Mouse (Mus musculus) lung, embryonic 15.5 days (tissue): ENCODE measurements around the gene Rabgap1l. TPM values are rescaled to one million over a fixed set of nuclear protein-coding genes. Genes with fewer than 3 reads are reported as not detected.

ENCODE experiments used
- ATAC-seq: fragments of 200-750 bp; cut with Nextera tagmentation; 2 replicates; pipeline ENCODE4 v1.8.0; 2017; ENCODE audit warnings: moderate number of reproducible peaks, borderline replicate concordance; ENCODE audit not compliant: low FRiP score, low TSS enrichment; ENCODE audit errors: extremely low read depth
- H3K27ac ChIP-seq: fragments of 300-500 bp; sonication (generic); 2 replicates; pipeline ENCODE4 v1.5.1; 2015; ENCODE audit warnings: moderate library complexity, mild to moderate bottlenecking, inconsistent platforms
- H3K27me3 ChIP-seq: fragments of 300-500 bp; sonication (generic); 2 replicates; pipeline ENCODE4 v1.6.1; 2015; ENCODE audit warnings: inconsistent platforms
- H3K36me3 ChIP-seq: fragments of 300-500 bp; sonication (generic); 2 replicates; pipeline ENCODE4 v1.6.1; 2015; ENCODE audit warnings: inconsistent platforms
- H3K4me1 ChIP-seq: fragments of 300-500 bp; sonication (generic); 2 replicates; pipeline ENCODE4 v1.6.1; 2015; ENCODE audit warnings: inconsistent platforms
- H3K4me2 ChIP-seq: fragments of 300-500 bp; sonication (generic); 2 replicates; pipeline ENCODE4 v1.6.1; 2015; ENCODE audit warnings: inconsistent platforms, mild to moderate bottlenecking, moderate library complexity
- H3K4me3 ChIP-seq: fragments of 300-500 bp; sonication (generic); 2 replicates; pipeline ENCODE4 v1.5.1; 2015; ENCODE audit warnings: mild to moderate bottlenecking, inconsistent platforms
- H3K9ac ChIP-seq: fragments of 300-500 bp; sonication (generic); 2 replicates; pipeline ENCODE4 v1.6.1; 2015; ENCODE audit warnings: inconsistent platforms
- H3K9me3 ChIP-seq: fragments of 300-500 bp; sonication (generic); 2 replicates; pipeline ENCODE4 v1.6.1; 2016; ENCODE audit warnings: inconsistent platforms
- WGBS: fragments of 180-500 bp; shearing (Covaris S2); methylation state at CpG from one replicate; pipeline ENCODE4 v1.1.7; 2015; 5-methylcytosine and 5-hydroxymethylcytosine counted together
- polyA plus RNA-seq: library from polyadenylated mRNA; unstranded; fragments of >200 nt; fragmentation: Nextera tagmentation; extraction: Ambion mirVana; gene quantifications from 2 replicates; pipeline ENCODE4 v1.2.1, GENCODE M21; 2015

Gene Rabgap1l
- polyA plus RNA-seq, 1 experiment from 2014 or later: 24.0 TPM

DNA sequence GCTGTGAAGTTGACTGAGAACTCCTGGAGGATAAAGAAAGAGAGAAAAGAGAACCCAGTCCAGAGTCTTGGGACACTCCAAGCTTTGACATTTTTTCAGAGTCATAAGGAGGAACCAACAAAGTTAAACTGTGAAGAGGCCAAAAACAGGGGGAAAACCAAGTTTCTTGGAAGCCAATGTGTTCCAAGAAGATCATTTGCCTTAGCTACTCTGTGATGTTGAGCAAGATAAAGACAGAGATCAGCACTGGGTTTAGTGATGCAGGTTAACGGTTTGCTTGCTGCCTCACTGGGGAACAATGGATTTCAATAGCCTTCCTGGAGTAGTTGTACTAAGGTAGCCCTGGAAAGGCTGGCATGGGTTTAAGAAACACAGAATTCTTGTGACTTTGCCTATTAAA lies 18.9 kb upstream of the Rabgap1l start:
- Histone ChIP-seq H3K27me3 (no peaks in the 10 kb centered on the region), H3K4me2 (no peak overlapping the region), H3K9ac (no peak overlapping the region), H3K36me3 (no peaks in the 10 kb centered on the region), H3K4me1 (no peaks in the 10 kb centered on the region), H3K9me3 (no peaks in the 10 kb centered on the region), H3K27ac (no peak overlapping the region), H3K4me3 (no peak overlapping the region)
- no peak for ATAC-seq
- 50% methylated on average over 1 of the region's 1 CpGs for WGBS

DNA sequence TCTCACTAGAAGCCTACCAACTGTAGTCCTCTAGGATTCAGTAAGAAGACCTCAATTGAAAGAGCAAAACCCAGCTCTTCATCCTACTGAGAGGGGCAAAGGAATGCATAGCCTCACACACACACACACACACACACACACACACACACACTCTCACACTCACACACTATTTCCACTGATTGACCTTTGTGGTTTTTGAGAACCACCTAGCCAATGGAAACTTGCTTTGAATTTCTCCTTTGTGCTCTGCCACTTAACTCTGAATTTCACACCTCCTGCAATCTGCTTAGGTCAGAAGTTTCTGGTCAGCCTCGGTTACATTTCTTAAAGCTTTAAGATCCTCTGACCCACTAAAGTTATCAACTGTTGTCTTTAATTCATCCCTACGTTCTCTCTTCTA lies 12.3 kb upstream of the Rabgap1l start:
- H3K4me1 ChIP-seq: no peaks in the 10 kb centered on the region
- H3K4me3 ChIP-seq: no peak overlapping the region
- no peak overlapping the region for H3K27ac ChIP-seq
- no peak overlapping the region for H3K9ac ChIP-seq
- H3K4me2 ChIP-seq: no peak overlapping the region
- H3K36me3 ChIP-seq: no peaks in the 10 kb centered on the region
- whole genome bisulfite sequencing: 29% methylated on average over 2 of the region's 2 CpGs
- H3K9me3 ChIP-seq: no peaks in the 10 kb centered on the region
- no peaks in the 10 kb centered on the region for H3K27me3 ChIP-seq
- no peak for ATAC-seq

DNA sequence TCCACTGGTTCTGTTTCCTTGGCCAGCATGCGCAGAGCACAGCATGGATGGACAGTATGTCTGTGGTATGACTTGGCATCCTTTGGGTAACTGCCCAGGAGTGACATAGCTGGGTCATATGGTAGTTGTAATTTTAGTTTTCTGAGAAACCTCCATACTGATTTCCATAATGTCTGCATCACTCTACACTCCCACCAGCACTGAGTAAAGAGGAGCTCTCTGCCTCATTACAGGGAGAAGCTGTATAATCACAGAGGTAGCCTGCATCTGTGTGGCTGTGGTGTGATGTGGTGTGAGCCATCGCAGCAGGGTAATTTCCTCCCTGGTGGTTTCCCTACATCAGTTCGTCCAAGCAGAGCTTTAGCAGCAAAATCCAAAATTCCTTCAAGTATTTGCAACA lies 7.0 kb upstream of the Rabgap1l start:
- Histone ChIP-seq H3K4me2 (no peak overlapping the region), H3K36me3 (no peaks in the 10 kb centered on the region), H3K27me3 (no peaks in the 10 kb centered on the region), H3K4me1 (no peaks in the 10 kb centered on the region), H3K27ac (no peak overlapping the region), H3K9ac (no peak overlapping the region), H3K9me3 (no peaks in the 10 kb centered on the region), H3K4me3 (no peak overlapping the region)
- ATAC-seq: no peak
- 74% methylated on average over 3 of the region's 3 CpGs for WGBS

- Histone ChIP-seq H3K9ac (no peak overlapping the region), H3K36me3 (no peaks in the 10 kb centered on the region), H3K4me1 (peaks cover 8% of the 10 kb centered on the region), H3K27ac (no peak overlapping the region), H3K4me2 (no peak overlapping the region), H3K9me3 (no peaks in the 10 kb centered on the region), H3K4me3 (no peak overlapping the region), H3K27me3 (no peaks in the 10 kb centered on the region)
- 69% methylated on average over 2 of the region's 2 CpGs for WGBS
- ATAC-seq: no peak
Observed at GRCm38 (mm10) chr1:160795016-160795415, 2.0 kb upstream of the Rabgap1l start.

GRCm38 (mm10) chr1:160793791-160794757 lies 1.1 kb upstream of the Rabgap1l start:
- Histone ChIP-seq H3K27ac (no peak overlapping the region), H3K4me1 (peaks cover 8% of the 10 kb centered on the region), H3K9me3 (no peaks in the 10 kb centered on the region), H3K4me2 (no peak overlapping the region), H3K4me3 (no peak overlapping the region), H3K36me3 (no peaks in the 10 kb centered on the region), H3K9ac (no peak overlapping the region), H3K27me3 (no peaks in the 10 kb centered on the region)
- 76% methylated on average over 13 of the region's 13 CpGs for WGBS
- no peak for ATAC-seq

DNA sequence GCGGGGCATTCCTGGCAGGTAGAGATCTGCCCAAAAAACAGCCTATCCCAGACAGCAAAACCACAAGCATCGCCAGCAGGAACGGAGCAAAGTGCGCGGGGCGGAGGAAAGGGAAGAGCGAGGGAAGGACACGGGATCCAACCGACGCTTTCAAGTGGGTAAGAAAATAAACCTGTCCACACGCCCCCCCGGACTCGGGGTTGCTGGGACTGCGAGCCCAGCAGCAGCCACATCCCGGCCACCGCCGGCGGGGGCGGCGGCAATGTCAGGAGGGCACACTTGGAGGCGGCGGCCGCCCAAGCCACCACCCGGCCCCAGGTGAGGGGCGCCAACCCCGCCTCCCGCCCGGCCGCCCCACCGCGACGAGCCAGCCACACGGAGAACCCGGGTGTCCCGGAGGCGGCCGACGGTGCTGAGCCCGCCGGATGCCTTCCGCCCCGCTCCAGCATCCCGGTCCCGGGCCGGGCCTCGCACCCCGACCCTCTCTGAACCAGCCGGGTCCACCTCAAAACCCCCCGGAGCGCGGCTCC lies 790 bp downstream of the Rabgap1l start:
- Histone ChIP-seq H3K27ac (peak overlapping the region; percentile 66), H3K9me3 (no peaks in the 10 kb centered on the region), H3K4me1 (peaks cover 8% of the 10 kb centered on the region), H3K4me3 (peak overlapping the region; percentile 94), H3K36me3 (no peaks in the 10 kb centered on the region), H3K9ac (peak overlapping the region; percentile 82), H3K27me3 (no peaks in the 10 kb centered on the region), H3K4me2 (peak overlapping the region; percentile 96)
- ATAC-seq: peak; percentile 77
- WGBS: 5% methylated on average over 48 of the region's 51 CpGs

DNA sequence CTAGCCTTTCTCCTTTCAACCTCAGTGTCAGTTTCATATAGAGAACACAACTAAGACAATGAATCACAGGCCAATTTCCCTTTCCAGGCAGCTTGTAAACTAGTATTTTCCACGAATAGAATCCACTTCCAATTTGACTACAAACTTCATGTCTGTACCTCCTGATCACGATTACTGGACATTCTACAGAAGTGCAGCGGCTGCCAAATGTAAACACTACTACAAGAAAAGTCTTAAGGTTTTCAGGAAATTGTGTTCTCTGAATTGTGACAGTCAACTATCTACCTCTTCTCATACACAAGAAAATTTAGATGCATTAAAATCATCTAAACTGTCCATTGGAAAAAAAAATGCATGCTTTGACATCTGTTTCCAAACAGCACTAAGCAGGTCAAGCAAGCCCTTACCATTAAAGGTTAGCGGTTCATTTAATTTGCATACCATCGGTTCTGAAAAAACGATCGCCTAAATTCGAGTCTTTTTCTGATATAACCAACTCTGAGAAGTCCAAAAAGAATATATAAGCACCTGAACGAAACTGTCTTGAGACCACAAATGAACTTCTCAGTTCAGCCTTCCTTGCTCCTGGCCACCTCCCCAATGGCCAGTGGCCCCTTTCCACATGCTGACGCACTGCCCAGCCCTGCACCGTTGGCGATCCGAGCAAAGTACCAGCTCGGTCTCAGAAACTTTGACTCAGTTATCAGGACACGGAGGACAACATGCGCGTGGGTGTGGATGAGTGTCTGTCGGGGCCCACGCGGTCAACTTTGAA lies 1.4 kb downstream of the Rabgap1l start:
- Histone ChIP-seq H3K36me3 (no peaks in the 10 kb centered on the region), H3K9me3 (no peaks in the 10 kb centered on the region), H3K4me1 (peaks cover 8% of the 10 kb centered on the region), H3K4me3 (peak overlapping the region; percentile 94), H3K4me2 (peak overlapping the region; percentile 96), H3K27ac (no peak overlapping the region), H3K27me3 (no peaks in the 10 kb centered on the region), H3K9ac (peak overlapping the region; percentile 82)
- WGBS: 4% methylated on average over 20 of the region's 20 CpGs
- ATAC-seq: peak; percentile 41

- H3K4me1 ChIP-seq: peaks cover 8% of the 10 kb centered on the region
- H3K27me3 ChIP-seq: no peaks in the 10 kb centered on the region
- ATAC-seq: no peak
- H3K36me3 ChIP-seq: no peaks in the 10 kb centered on the region
- no peak overlapping the region for H3K4me3 ChIP-seq
- H3K9ac ChIP-seq: no peak overlapping the region
- H3K4me2 ChIP-seq: no peak overlapping the region
- H3K9me3 ChIP-seq: no peaks in the 10 kb centered on the region
- no peak overlapping the region for H3K27ac ChIP-seq
Observed at GRCm38 (mm10) chr1:160790630-160791029, 2.4 kb downstream of the Rabgap1l start.

- Histone ChIP-seq H3K4me2 (no peak overlapping the region), H3K4me1 (peaks cover 8% of the 10 kb centered on the region), H3K4me3 (no peak overlapping the region), H3K27me3 (no peaks in the 10 kb centered on the region), H3K9me3 (no peaks in the 10 kb centered on the region), H3K27ac (no peak overlapping the region), H3K36me3 (no peaks in the 10 kb centered on the region), H3K9ac (no peak overlapping the region)
- WGBS: 77% methylated on average over 3 of the region's 3 CpGs
- no peak for ATAC-seq
Observed at GRCm38 (mm10) chr1:160789876-160790275, 3.1 kb downstream of the Rabgap1l start.

DNA sequence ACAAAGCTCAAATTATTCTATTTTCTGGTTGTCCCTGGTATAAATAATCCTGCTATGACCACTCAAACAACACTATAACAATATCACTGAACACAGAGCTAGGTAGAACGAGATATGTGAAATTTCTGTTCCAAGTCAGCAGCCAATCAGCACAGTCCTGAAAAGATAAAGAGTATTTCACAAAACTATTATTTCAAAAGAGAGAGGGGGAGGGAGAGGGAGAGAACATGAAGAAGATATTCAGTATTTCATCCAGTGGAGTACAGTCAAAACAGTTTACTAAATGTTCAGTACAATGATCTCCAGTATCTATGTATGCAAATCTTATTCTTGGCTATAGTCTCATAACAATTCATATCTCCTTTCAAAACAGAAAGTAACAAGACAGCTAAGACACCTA lies 5.1 kb downstream of the Rabgap1l start:
- H3K9me3 ChIP-seq: no peaks in the 10 kb centered on the region
- no peak overlapping the region for H3K4me2 ChIP-seq
- H3K4me3 ChIP-seq: no peak overlapping the region
- no peaks in the 10 kb centered on the region for H3K36me3 ChIP-seq
- ATAC-seq: no peak
- peaks cover 8% of the 10 kb centered on the region for H3K4me1 ChIP-seq
- 62% methylated on average over 1 of the region's 1 CpGs for WGBS
- no peak overlapping the region for H3K9ac ChIP-seq
- H3K27me3 ChIP-seq: no peaks in the 10 kb centered on the region
- no peak overlapping the region for H3K27ac ChIP-seq

GRCm38 (mm10) chr1:160787164-160787563 lies 5.8 kb downstream of the Rabgap1l start:
- Histone ChIP-seq H3K36me3 (no peaks in the 10 kb centered on the region), H3K9ac (no peak overlapping the region), H3K27me3 (no peaks in the 10 kb centered on the region), H3K4me1 (peaks cover 8% of the 10 kb centered on the region), H3K4me3 (no peak overlapping the region), H3K4me2 (no peak overlapping the region), H3K27ac (no peak overlapping the region), H3K9me3 (no peaks in the 10 kb centered on the region)
- 64% methylated on average over 3 of the region's 3 CpGs for WGBS
- no peak for ATAC-seq

DNA sequence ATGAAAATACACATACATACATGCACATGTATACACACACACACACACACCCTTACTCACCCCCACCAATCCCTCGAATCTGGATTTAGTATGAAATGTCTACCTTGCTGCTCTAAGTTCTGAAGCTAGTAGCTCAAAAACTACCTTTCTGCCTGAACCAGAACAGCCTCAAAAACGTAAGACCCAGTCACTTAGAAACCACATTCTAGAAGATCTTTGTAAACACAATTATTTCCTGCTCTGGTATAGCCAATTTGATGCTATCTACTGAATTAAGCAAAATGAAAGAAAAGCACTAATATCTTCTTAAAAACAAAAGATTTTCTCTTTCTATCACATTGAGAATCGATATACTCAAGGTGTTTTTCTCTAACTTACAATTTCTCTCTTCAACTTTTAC lies 6.4 kb downstream of the Rabgap1l start:
- no peak overlapping the region for H3K4me2 ChIP-seq
- 77% methylated on average over 3 of the region's 3 CpGs for WGBS
- no peak overlapping the region for H3K9ac ChIP-seq
- no peak overlapping the region for H3K4me3 ChIP-seq
- no peak overlapping the region for H3K27ac ChIP-seq
- H3K9me3 ChIP-seq: no peaks in the 10 kb centered on the region
- ATAC-seq: no peak
- no peaks in the 10 kb centered on the region for H3K36me3 ChIP-seq
- no peaks in the 10 kb centered on the region for H3K27me3 ChIP-seq
- H3K4me1 ChIP-seq: peaks cover 4% of the 10 kb centered on the region
